Mouse (Mus musculus) T-helper 2 cell (primary cell): ENCODE data around the gene Ube2d2b.

Source experiments
- in situ Hi-C: fragments of 300-600 bp; cut with MboI, MseI; formaldehyde crosslinking; loops from one replicate; pipeline ENCODE4 v1.15.1; 2025; ENCODE audit warnings: high pct_unique_total_duplicates

Ube2d2b gene

GRCm38 (mm10) chr5:107829998-107830560 is at the start of gene Ube2d2b:
TSS of gene Ube2d2b (plus strand) at chr5:107830099.
- in situ Hi-C loops, result no loop called here

DNA sequence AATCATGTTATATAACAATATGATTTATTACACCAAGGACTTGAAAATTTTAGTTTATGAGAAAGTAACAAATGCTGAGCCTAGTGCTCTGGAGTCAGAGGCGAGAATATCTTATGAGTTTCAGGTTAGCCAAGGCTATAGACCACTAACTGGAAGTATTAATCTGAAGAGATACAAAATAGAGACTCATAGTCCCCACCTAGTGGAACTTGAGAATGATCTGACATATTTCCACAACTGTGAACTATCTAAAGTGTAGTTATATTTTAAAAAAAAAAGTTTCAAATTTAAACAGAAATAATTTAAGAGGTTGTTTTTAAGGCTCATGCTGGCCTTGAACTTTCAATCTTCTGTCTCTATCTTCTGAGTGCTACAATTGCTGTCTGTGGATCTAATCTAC is 47.5 kb upstream of the Ube2d2b start:
- in situ Hi-C loops, result no loop called here

DNA sequence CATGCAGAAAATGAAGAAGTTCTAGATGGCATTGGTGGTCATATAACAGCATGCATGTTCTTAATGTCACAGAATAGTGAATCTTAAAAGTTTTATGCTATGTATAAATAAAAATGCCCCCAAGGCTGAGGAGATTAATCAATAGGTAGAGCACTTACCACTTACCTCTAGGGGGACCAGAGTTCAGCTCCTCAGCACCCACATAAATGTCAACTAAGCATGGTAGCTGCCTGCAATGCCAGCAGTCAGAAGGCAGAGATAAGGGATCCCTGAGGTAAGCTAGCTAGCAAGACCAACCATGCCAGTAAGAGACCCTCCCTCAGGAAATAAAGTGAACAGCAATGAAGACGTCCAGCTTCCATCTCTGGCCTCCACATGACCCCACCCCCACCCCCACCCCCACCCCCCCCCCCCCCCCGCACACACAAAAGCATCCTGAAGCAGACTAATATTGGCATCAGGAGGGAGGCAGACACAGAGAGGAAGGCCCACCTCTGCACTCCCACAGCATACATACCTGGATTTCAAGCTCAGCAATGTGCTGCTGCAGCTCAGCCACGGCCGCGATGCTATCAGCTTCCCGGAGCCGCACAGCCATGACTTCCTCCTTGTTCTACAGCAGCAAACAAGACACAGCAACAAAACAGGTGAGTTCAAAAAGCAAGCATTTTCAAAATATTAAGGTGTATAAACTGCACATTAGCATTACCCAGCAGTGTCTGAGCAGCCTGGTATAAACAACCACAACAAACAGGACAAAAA is 42.0 kb upstream of the Ube2d2b start:
- in situ Hi-C loops, result no loop called here

DNA sequence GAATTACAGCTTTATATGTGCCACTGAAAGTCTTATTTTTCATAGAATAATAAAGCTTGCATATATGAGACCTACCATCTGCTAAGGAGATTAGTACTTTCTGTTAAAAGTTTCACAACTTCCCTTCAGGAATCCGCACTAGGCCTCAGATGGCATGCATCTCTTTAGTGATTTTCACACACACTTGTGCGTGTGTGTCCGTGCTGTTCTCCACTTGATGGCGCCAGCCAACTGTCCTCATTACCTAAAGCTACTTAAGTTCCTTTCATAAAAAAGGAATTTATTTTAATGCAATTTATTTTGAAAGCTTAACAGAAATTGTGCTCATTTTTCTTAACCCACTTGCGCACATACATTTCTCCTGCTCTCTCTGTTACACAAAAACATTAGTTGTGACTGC is 40.4 kb upstream of the Ube2d2b start:
- in situ Hi-C loops, result no loop called here

GRCm38 (mm10) chr5:107791966-107792365 is 37.9 kb upstream of the Ube2d2b start:
- in situ Hi-C loops, result loop anchor here (10.0 kb wide), 1 partner anchor 177 kb away; no protein-coding TSS in a partner anchor

DNA sequence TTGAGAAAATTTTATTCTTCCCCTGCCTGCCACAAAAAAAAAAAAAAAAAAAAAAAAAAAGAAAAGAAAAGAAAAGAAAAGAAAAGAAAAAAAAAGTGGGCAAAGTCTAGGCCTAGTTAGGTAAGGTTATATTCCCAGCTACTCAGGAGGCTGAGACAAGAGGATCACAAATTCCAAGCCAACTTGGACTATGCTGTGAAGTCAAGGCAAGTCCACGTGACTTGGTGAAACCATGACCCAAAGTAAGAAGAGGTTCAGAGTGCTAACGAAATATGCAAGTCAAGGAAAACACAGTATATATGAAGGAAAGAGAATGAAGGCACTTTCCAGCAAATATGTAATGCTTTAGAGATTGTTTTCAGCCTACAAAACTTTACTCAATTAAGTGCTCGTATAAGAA is 37.4 kb upstream of the Ube2d2b start:
- in situ Hi-C loops, result loop anchor here (10.0 kb wide), 1 partner anchor 178 kb away; no protein-coding TSS in a partner anchor

DNA sequence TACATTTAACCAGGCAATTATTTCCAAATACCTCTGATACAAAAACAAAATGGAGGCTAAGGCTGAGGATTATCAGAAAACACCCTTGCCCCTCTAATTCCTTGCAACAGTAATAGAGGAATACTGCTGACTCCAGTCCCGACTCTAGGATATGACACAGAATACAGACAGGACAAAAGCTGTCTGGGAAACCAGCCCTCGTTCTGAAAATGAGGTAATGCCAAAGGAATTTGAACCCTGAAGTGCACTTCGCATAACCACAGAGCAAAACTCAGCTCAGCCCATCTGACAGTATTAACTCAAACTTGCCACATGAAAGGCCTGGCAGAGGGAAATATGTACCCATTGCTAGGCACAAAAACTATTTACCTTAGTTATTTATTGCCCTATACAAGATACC is 36.6 kb upstream of the Ube2d2b start:
- in situ Hi-C loops, result loop anchor here (10.0 kb wide), 1 partner anchor 178 kb away; no protein-coding TSS in a partner anchor

DNA sequence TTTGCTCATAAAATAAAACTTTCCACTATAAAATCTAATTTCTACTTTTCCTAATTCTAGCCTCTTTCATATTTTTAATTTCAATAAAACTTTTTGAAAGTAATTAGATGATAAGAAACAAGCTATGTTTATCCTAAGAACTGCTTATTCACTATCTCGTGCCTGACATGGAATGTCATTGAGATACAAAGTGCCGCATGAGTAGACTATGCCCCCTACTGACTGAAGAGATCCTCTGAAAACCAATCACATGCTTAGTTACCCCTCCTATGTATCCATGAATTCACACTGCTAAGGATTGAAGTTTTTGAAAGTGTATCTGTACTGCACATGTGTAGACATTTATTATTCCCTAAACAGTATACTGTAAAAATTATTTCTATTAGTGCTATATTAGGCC is 36.0 kb upstream of the Ube2d2b start:
- in situ Hi-C loops, result loop anchor here (10.0 kb wide), 1 partner anchor 179 kb away; no protein-coding TSS in a partner anchor

GRCm38 (mm10) chr5:107798290-107798689 is 31.6 kb upstream of the Ube2d2b start:
- in situ Hi-C loops, result loop anchor here (10.0 kb wide), 1 partner anchor 183 kb away; no protein-coding TSS in a partner anchor

GRCm38 (mm10) chr5:107801234-107801633 is 28.7 kb upstream of the Ube2d2b start:
- in situ Hi-C loops, result no loop called here

GRCm38 (mm10) chr5:107802621-107803020 is 27.3 kb upstream of the Ube2d2b start:
- in situ Hi-C loops, result no loop called here

DNA sequence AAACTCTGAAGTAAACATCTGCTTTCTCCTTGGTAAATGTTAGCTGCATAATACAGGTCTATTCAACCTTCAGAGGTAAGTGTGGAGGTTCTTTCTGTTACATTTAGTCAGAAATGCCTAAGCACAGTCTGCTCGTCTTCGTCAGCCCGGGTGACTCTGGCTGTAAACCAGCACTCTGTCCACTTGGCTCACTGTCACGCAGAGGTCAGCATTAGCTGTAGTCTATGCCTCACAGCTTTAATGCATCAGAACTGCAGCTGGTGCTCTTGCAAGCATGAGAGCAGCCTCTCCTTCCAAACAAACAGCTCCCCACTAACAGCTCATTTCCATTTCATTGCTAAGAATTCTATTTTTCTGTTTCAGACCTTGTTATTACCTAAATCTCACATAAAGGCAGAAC is 22.4 kb upstream of the Ube2d2b start:
- in situ Hi-C loops, result no loop called here

- in situ Hi-C loops, result no loop called here
These were observed 15.2 kb upstream of the Ube2d2b start for GRCm38 (mm10) chr5:107814651-107815050.

DNA sequence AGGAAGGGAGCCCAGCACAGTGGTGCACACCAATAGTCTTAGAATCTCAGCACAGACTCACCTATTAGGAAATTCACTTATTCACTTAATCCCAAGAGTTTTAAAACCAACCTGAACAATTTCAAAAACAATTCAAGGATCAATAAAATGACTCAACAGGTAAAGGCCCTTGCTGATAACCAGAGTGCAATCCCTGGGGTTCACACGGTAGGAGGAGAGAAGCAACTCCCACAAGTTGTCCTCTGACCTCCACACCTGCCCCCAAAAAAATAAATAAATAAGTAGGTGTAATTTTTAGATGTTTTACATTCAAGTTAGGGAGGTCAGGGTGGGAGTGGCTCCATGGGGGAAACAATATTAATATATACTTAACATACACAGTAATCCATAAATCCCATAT is 7.4 kb upstream of the Ube2d2b start:
- in situ Hi-C loops, result no loop called here

- in situ Hi-C loops, result no loop called here
These were observed 1.5 kb downstream of the Ube2d2b start for GRCm38 (mm10) chr5:107831351-107831750.

DNA sequence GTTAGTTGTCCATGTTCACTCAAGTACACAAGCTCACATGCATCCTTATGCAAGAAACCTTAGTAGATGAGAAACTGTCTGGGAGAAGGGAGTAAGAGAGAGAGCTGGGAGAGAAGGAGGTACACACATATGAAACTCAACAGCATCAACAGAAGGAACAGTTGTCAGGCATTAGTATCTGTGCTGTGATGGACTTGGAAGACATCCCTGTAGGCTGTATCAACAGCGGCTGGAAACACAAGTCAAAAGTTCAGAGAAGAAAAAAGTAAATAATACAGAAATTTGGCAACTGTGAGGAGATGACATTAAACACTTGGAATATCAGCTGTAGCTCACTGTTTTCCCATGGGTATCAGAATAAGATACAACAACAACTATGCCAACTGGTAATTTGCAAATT is 4.4 kb downstream of the Ube2d2b start:
- in situ Hi-C loops, result no loop called here

DNA sequence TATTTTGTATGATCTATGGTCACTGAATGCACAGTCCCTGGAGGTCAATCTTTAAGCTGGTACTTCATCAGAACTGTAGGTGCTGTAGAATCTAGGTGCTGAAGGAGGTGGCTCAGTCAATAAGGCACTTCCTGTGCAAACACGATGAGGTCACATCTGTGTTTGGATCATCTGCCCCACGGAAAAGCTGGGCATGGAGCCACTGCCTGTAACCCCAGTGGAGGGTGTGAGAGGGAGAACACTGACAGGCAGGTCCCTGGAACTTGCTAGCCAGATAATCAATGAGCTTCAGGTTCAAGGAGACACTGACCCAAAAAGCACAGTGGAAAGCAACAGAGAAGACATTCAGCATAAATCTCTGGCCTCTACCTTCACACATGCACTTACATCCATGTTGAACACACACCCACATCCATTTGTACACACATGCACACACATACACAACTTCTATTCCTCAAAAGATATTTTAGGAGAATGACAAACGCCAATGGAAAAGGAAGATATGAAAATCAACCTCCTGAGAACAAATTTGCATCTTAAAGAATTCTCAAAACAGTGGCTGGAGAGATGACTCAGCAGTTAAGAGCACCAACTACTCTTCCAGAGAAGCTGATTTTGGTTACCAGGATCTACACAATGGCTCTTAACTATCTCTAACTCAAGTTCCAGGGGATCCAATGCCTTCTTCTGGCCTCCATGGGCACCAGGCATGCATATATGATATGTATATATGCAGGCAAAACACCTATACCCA is 9.2 kb downstream of the Ube2d2b start:
- in situ Hi-C loops, result no loop called here

DNA sequence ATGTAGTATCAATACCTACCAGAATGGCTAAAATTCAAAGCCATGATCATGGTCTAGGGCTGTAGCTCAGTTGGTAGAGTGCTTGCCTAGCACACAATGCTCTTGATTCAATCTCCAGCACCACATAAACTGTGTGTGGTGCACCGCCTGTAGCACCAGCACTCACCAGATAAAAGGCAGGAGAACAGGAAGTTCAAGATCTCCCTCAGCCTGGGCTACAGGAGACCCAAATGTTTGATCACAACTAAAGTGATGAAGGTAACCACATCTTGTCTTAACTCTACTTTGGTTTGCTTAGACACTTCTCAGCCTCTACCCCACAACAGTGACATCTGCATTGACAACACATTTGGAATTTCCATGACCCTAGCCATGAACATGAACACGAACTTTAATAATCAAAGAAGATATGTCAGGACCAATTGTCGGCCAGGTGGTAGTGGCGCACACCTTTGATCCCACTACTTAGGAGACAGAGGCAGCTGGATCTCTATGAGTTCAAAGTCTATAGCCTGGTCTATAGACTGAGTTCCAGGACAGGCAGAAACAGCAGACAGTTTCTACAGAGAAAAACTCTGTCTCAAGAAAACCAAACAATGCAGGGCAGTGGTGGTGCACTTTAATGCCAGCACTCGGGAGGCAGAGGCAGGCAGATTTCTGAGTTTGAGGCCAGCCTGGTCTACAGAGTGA is 10.8 kb downstream of the Ube2d2b start:
- in situ Hi-C loops, result no loop called here

GRCm38 (mm10) chr5:107847349-107847748 is 17.4 kb downstream of the Ube2d2b start:
- in situ Hi-C loops, result no loop called here

DNA sequence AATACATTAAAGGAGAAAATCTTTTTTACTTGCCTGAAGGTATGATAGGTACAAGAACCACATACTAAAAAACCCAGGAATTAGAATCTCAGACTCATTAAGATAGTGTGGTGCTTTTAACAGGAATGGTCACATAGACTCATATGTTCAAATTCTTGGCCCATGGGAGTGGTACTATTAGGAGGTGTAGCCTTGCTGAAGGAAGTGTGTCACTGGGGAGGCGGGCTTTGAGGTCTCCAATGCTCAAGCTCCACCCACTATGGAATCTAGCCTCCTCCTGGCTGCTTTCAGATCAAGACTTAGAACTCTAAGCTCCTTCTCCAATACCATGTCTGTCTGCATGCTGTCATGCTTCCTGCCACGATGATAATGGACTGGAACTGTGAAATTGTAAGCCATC is 17.9 kb downstream of the Ube2d2b start:
- in situ Hi-C loops, result no loop called here

DNA sequence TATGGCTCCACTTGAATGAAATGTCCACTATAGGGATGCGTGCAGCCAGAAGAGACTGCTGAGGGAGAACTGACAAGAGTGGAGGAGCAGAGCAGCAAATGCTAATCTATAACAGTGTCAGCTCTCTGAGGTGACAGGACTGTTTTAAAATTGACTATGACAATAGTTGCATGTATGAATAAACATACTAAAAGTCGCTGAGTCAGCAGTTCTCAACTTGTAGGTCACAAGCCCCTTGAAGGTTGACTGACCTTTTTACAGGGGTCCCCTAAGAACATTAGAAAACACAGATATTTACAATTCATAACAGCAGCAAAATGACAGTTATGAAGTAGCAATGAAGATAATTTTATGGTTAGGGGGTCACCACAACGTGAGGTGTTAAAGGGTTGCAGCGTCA is 19.1 kb downstream of the Ube2d2b start:
- in situ Hi-C loops, result no loop called here

DNA sequence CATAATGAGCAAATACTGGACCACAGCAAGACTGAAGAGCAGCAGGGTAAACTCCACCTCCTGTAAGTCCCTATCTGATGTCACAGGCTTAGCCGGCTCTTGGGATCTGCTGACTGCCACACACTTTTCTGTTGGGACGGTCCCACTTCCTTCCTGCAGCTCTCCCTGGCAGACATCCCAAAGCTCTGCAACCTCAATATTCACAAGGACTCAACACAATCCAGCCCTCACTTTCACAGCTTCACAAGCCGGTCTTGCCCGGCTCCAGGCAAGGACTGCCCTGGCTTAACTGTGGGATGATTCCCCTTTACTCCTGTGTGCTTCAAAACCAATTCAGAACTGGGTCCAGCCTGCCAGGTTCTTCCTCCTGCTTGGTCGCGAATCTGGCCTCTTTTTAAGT is 23.9 kb downstream of the Ube2d2b start:
- in situ Hi-C loops, result no loop called here
